Mouse (Mus musculus): ENCODE measurements around the gene Acss2.

DNA sequence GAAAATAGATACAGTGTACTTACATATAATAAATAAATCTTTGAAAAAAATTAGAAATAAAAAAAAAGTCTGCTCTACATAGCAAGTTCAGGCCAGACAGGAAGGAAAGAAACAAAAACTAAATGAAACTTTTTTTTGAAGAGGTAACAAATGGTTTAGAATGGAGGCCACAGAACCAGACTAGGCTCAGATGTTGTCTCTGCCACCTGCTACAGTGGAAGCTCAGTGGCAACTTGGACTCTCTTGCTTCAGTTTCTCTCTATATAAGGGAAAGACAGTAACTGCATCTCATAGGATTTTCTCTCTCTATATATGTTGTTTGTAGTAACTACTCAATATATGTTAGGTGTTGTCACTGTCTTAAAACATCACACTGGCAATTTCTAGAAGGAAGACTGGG lies 34.6 kb downstream of the Acss2 start:
- TF ChIP-seq CEBPB (IDR thresholded peaks at IDR 0.05; ENCODE audit: low read depth): no peak
- TF ChIP-seq CTCF (IDR thresholded peaks at IDR 0.05; ENCODE audit: control insufficient read depth, insufficient read depth, insufficient read length): no peak
- TF ChIP-seq USF1 (IDR thresholded peaks at IDR 0.05; ENCODE audit: low read depth): no peak
- TF ChIP-seq MYOG (IDR thresholded peaks at IDR 0.05; ENCODE audit: control insufficient read depth, extremely low read depth, insufficient read length): no peak
- no peak for TF ChIP-seq MAX (IDR thresholded peaks at IDR 0.05)
